Mouse (Mus musculus): Measurements from ENCODE around the gene Cp. TPM values are rescaled to one million over a fixed set of nuclear protein-coding genes. Genes with fewer than 3 reads are reported as not detected.
A peak's percentile ranks its signal among the peaks of the same experiment; 100 is the strongest.
"Not testable (repeated sequence)": the region's sequence is repeated elsewhere in the genome, so short reads cannot be mapped to it uniquely, and the experiment has no call there.

Cp gene
- polyA plus RNA-seq, 1 experiment from 2014 or later, result 1.1 TPM

DNA sequence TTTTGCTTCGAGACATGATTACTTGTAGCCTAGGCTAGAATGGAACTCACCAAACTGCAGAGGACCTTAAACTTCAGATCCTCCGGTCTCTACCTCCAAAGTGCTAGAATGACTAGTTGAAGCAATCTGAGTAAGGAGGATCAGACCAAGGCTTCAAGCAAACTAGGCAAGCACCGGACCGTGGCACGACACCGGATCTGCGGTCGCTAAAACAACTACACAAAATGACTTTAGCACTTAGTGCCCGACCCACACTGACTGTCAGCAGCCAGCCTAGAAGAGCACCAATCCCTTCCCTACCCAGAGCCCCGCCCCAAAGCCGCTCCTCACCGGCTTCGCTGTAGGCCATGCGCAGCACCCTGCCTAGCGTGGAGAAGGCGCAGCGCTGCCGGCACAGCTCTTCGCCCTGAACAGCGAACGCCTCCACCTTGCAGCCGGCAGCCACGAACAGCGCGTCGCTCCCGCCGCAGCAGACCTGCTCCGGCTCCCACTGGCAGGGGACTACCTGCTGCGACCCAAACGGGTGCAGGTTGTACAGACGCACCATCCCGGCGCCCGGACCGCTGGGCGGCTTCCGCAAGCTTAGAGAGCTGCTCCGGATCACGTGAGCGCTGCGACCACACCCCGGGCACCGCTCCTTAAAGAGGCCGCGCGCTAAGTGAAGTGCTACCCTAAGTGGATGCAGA, 78.0 kb downstream of the Cp start, which contains the start of gene Hps3:
Hps3 (minus strand) TSS at position 597 of the 686 bp plus-strand sequence.
- Histone ChIP-seq H3K4me3 (ENCODE audit: low read depth, low read length) (peak within 1 kb of the TSS; percentile 74), H3K9me3 (ENCODE audit: low read depth, low read length) (no peaks in the 10 kb centered on the region), H3K9ac (peak within 1 kb of the TSS; percentile 50), H3K27ac (ENCODE audit: low read depth) (no peak within 1 kb of the TSS; the same call in 1 of the 2 replicates), H3K27me3 (ENCODE audit: insufficient read depth, low read length) (no peaks in the 10 kb centered on the region), H3K36me3 (ENCODE audit: insufficient read depth) (no peaks in the 10 kb centered on the region), H3K4me2 (peak within 1 kb of the TSS; percentile 83), H3K4me1 (ENCODE audit: insufficient read depth) (0 out of 2 replicates have a peak, but pooled peaks cover 7% of the 10 kb centered on the region)
- WGBS, result under 1% methylated on average over 47 of the region's 47 CpGs
- ATAC-seq (ENCODE audit: insufficient read depth) (peak; percentile 100), DNase-seq (peak; percentile 93)
- no peak for TF ChIP-seq CTCF (IDR thresholded peaks at IDR 0.05; ENCODE audit: low read depth)

DNA sequence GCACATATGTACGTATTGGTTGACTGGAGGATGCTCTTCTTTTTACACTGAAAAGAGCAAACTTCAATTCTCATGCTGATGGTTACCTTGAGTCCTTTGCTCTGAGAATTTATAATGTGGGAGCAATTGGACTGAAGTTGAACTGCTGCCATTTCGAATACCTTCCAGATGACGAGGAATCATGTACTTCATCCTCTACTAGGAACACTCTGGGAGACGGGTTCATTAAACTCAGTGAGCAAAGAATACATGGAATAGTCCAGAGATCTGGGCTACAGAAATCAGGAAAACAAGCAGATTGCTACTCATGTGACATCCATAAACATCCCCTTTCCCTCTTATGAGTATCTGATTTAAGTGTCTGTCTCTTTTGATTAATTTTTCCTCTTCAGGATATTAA, 79.2 kb downstream of the Cp start:
- no peak for TF ChIP-seq CTCF (IDR thresholded peaks at IDR 0.05; ENCODE audit: low read depth)
- Histone ChIP-seq H3K4me1 (ENCODE audit: insufficient read depth) (0 out of 2 replicates have a peak, but pooled peaks cover 7% of the 10 kb centered on the region), H3K9ac (no peak overlapping the region), H3K4me2 (0 out of 2 replicates have a peak overlapping the region, but pooled peaks have one; percentile 83), H3K27me3 (ENCODE audit: insufficient read depth, low read length) (no peaks in the 10 kb centered on the region), H3K4me3 (ENCODE audit: low read depth, low read length) (no peak overlapping the region), H3K9me3 (ENCODE audit: low read depth, low read length) (no peaks in the 10 kb centered on the region), H3K36me3 (ENCODE audit: insufficient read depth) (no peaks in the 10 kb centered on the region), H3K27ac (ENCODE audit: low read depth) (no peak overlapping the region)
- ATAC-seq (ENCODE audit: insufficient read depth), result no peak
- no peak for DNase-seq
- WGBS, result 67% methylated on average over 4 of the region's 4 CpGs

- H3K4me3 ChIP-seq (ENCODE audit: low read depth, low read length); H3K27ac ChIP-seq (ENCODE audit: low read depth); H3K4me1 ChIP-seq (ENCODE audit: insufficient read depth); H3K9me3 ChIP-seq (ENCODE audit: low read depth, low read length); H3K9ac ChIP-seq; H3K36me3 ChIP-seq (ENCODE audit: insufficient read depth); ATAC-seq (ENCODE audit: insufficient read depth); DNase-seq; H3K27me3 ChIP-seq (ENCODE audit: insufficient read depth, low read length); H3K4me2 ChIP-seq: not testable (repeated sequence)
- 89% methylated on average over 7 of the region's 7 CpGs for WGBS
These were observed 84.6 kb downstream of the Cp start for GRCm38 (mm10) chr3:20041461-20041860.

DNA sequence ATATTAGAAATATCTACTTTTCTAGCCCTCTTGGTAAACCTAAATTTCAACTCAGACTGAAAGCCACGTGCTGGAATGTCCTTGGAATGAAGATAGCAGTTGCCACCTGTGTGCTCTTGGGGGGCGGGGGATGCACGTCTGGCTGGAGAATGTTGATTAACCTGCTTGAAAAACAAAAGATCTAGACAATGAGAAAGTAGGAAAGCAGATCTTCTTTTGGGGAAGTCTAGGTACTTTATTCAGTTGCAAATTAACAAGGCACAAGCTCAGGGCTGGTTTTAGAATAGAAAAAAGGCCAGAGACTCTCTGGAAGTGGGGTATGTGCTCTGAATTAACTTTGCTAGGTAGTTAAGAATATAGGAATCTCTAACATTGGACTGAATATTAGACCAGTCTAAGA, 87.9 kb downstream of the Cp start:
- not testable (repeated sequence) for H3K4me3 ChIP-seq (ENCODE audit: low read depth, low read length); ATAC-seq (ENCODE audit: insufficient read depth); H3K27ac ChIP-seq (ENCODE audit: low read depth); H3K36me3 ChIP-seq (ENCODE audit: insufficient read depth); H3K4me2 ChIP-seq; H3K9me3 ChIP-seq (ENCODE audit: low read depth, low read length); DNase-seq; H3K4me1 ChIP-seq (ENCODE audit: insufficient read depth); H3K27me3 ChIP-seq (ENCODE audit: insufficient read depth, low read length); H3K9ac ChIP-seq
- WGBS, result 60% methylated on average over 3 of the region's 3 CpGs

- WGBS, result under 1% methylated on average over 52 of the region's 54 CpGs
- no peak for TF ChIP-seq CTCF (IDR thresholded peaks at IDR 0.05; ENCODE audit: low read depth)
- 0 out of 2 replicates have a peak, but pooled peaks cover 5% of the 10 kb centered on the region for H3K36me3 ChIP-seq (ENCODE audit: insufficient read depth)
- H3K27me3 ChIP-seq (ENCODE audit: insufficient read depth, low read length), result no peaks in the 10 kb centered on the region
- H3K4me2 ChIP-seq, result peak within 1 kb of the TSS; percentile 66
- H3K4me1 ChIP-seq (ENCODE audit: insufficient read depth), result no peaks in the 10 kb centered on the region
- peak within 1 kb of the TSS; percentile 79 for H3K27ac ChIP-seq (ENCODE audit: low read depth)
- ATAC-seq (ENCODE audit: insufficient read depth) (peak; percentile 100), DNase-seq (peak; percentile 96)
- peak within 1 kb of the TSS; percentile 59 for H3K9ac ChIP-seq
- peak within 1 kb of the TSS; percentile 74 for H3K4me3 ChIP-seq (ENCODE audit: low read depth, low read length)
- no peaks in the 10 kb centered on the region for H3K9me3 ChIP-seq (ENCODE audit: low read depth, low read length)
These were observed 100.7 kb downstream of the Cp start, which contains the start of gene Hltf for GRCm38 (mm10) chr3:20057306-20058196. TSS of gene Hltf (plus strand) at chr3:20057811.

GRCm38 (mm10) chr3:20058197-20058541, 101.3 kb downstream of the Cp start:
- Histone ChIP-seq H3K9me3 (ENCODE audit: low read depth, low read length) (no peaks in the 10 kb centered on the region), H3K27ac (ENCODE audit: low read depth) (no peak overlapping the region), H3K4me3 (ENCODE audit: low read depth, low read length) (peak overlapping the region; percentile 74), H3K4me1 (ENCODE audit: insufficient read depth) (no peaks in the 10 kb centered on the region), H3K36me3 (ENCODE audit: insufficient read depth) (0 out of 2 replicates have a peak, but pooled peaks cover 9% of the 10 kb centered on the region), H3K9ac (peak overlapping the region; percentile 59), H3K4me2 (peak overlapping the region; percentile 66), H3K27me3 (ENCODE audit: insufficient read depth, low read length) (no peaks in the 10 kb centered on the region)
- 0% methylated on average over 6 of the region's 9 CpGs for WGBS
- TF ChIP-seq CTCF (IDR thresholded peaks at IDR 0.05; ENCODE audit: low read depth), result no peak
- DNase-seq (peak; percentile 53), ATAC-seq (ENCODE audit: insufficient read depth) (no peak; the same call in 1 of the 2 replicates)

Other genes starting within 250 kb of the Cp start
- gene Hps3, start 78.3 kb downstream of the Cp start, polyA plus RNA-seq (2014; fragmentation: Nextera tagmentation; extraction: Ambion mirVana), result 12.4 and 12.8 TPM in 2 replicates
- 22.7 and 25.6 TPM in 2 replicates for gene Hltf, start 100.8 kb downstream of the Cp start, polyA plus RNA-seq (2014; fragmentation: Nextera tagmentation; extraction: Ambion mirVana)
- 360 TPM in 2 replicates for gene Gyg, start 198.3 kb downstream of the Cp start, polyA plus RNA-seq (2014; fragmentation: Nextera tagmentation; extraction: Ambion mirVana)

Measured in lung, embryonic 14.5 days (tissue).